Mouse (Mus musculus) liver, postnatal 0 days (tissue): ENCODE results near the gene Ntm. TPM values are rescaled to one million over a fixed set of nuclear protein-coding genes. Genes with fewer than 3 reads are reported as not detected.

Experiments used
- ATAC-seq: fragments of 200-750 bp; cut with Nextera tagmentation; 2 replicates; pipeline ENCODE4 v1.8.0; 2017; ENCODE audit warnings: mild to moderate bottlenecking, moderate library complexity
- DNase-seq: peaks from one replicate; pipeline ENCODE4 v3.0.0-alpha.2; 2016
- H3K27ac ChIP-seq: fragments of 300-500 bp; sonication (generic); 2 replicates; pipeline ENCODE4 v1.5.1; 2014; ENCODE audit warnings: antibody characterized with exemption, moderate library complexity, mild to moderate bottlenecking, low read depth
- H3K27me3 ChIP-seq: fragments of 300-500 bp; sonication (generic); 2 replicates; pipeline ENCODE4 v1.6.1; 2014; ENCODE audit warnings: low read length, control low read depth, mixed read lengths; ENCODE audit not compliant: insufficient read depth
- H3K36me3 ChIP-seq: fragments of 300-500 bp; sonication (generic); replicated peaks from 2 replicates; pipeline ENCODE4 v1.6.1; 2014; ENCODE audit warnings: mild to moderate bottlenecking, control low read depth, low read length, moderate library complexity, mixed read lengths; ENCODE audit not compliant: insufficient read depth
- H3K4me1 ChIP-seq: fragments of 300-500 bp; sonication (generic); 2 replicates; pipeline ENCODE4 v1.6.1; 2014; ENCODE audit warnings: antibody characterized with exemption, mild to moderate bottlenecking, control low read depth; ENCODE audit not compliant: insufficient read depth
- H3K4me2 ChIP-seq: fragments of 300-500 bp; sonication (generic); 2 replicates; pipeline ENCODE4 v1.6.1; 2014; ENCODE audit warnings: low read depth, mild to moderate bottlenecking, low read length, moderate library complexity, mixed read lengths
- H3K4me3 ChIP-seq: fragments of 300-500 bp; sonication (generic); 2 replicates; pipeline ENCODE4 v1.5.1; 2014; ENCODE audit warnings: low read depth, low read length
- H3K9ac ChIP-seq: fragments of 300-500 bp; sonication (generic); replicated peaks from 2 replicates; pipeline ENCODE4 v1.6.1; 2014; ENCODE audit warnings: mild to moderate bottlenecking, moderate library complexity
- H3K9me3 ChIP-seq: fragments of 300-500 bp; sonication (generic); 2 replicates; pipeline ENCODE4 v1.6.1; 2016; ENCODE audit warnings: mild to moderate bottlenecking, control low read depth, low read length, mixed read lengths
- CTCF ChIP-seq: sonication (generic); IDR thresholded peaks from 2 replicates; pipeline ENCODE4 v1.5.1; 2016; ENCODE audit warnings: antibody characterized with exemption, low read depth
- EP300 ChIP-seq: IDR thresholded peaks from 2 replicates; pipeline ENCODE4 v1.6.1; 2016; ENCODE audit warnings: antibody characterized with exemption, low read depth, mild to moderate bottlenecking
- WGBS: fragments of 180-500 bp; shearing (Covaris S2); extraction: QIAGEN DNeasy Blood & Tissue Kit; methylation state at CpG from one replicate; pipeline ENCODE4 v1.1.7; 2014; ENCODE audit not compliant: insufficient replicate concordance; 5-methylcytosine and 5-hydroxymethylcytosine counted together
- polyA plus RNA-seq: library from polyadenylated mRNA; unstranded; fragments of >200 nt; fragmentation: Nextera tagmentation; extraction: Ambion mirVana; gene quantifications from 2 replicates; pipeline ENCODE4 v1.2.1, GENCODE M21; 2015

Gene Ntm
- polyA plus RNA-seq, 1 experiment from 2014 or later = 1.00 TPM

DNA sequence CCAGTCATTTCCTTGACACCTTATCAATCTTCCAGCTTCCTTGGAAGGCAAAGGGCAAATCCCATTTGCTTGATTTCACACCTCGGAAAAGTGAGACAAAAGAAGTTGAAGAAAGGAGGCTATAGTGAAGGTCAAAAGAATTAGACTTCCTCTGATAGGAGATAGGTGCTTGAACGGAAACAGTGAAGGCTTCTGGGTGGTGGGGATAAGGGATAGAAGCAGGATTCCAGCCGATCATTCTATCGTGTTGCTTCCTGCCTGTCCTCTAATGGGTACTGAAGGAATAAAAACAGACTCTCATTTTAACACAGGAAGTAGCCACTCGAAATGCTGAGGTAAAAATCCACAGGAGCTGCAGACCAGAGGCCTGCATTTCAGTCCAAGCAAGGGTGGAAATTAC is 191.1 kb downstream of the Ntm start:
- DNase-seq = no peak
- H3K4me3 ChIP-seq = no peak overlapping the region
- H3K9me3 ChIP-seq = no peaks in the 10 kb centered on the region
- TF ChIP-seq EP300 = no peak
- TF ChIP-seq CTCF = no peak
- H3K27me3 ChIP-seq = no peaks in the 10 kb centered on the region
- no peak overlapping the region for H3K9ac ChIP-seq
- no peak overlapping the region for H3K27ac ChIP-seq
- H3K4me2 ChIP-seq = no peak overlapping the region
- no peaks in the 10 kb centered on the region for H3K4me1 ChIP-seq
- WGBS = 19% methylated on average over 5 of the region's 5 CpGs
- H3K36me3 ChIP-seq = no peaks in the 10 kb centered on the region
- ATAC-seq = no peak

DNA sequence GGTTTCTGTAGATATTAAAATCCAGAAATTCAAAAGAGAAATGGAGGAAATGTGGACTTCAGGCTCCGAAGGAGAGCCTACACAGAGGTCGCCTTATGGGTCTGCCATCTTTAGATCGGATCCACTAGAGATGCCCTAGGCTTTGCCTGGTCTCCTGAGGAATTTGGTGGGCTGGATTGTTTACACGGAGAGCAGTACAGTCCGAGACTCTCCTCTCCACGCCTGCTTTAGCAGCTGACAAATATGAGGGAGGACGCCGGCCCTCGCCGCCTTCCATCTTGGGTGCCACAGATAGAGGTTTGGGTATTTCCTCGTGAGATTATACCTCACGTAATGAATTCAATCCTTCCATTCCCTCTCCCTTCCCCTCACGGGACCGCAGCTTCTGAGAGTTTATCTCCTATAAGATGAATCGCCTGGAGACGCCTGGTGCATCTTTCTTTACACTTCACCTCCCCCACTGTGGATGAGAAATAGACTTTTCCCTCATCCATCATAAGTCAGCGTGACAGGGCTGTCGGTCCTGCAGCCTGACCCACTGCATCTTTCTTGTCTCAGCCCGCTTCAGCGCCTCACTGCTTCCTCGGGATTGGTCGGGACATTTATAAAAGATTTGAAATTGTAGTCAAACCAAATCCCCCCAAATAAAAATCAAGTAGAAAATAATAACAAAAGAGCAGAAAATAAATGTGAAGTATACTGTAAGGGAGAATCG is 191.7 kb downstream of the Ntm start:
- no peaks in the 10 kb centered on the region for H3K9me3 ChIP-seq
- no peak overlapping the region for H3K4me2 ChIP-seq
- no peaks in the 10 kb centered on the region for H3K36me3 ChIP-seq
- H3K27ac ChIP-seq = no peak overlapping the region
- H3K9ac ChIP-seq = no peak overlapping the region
- H3K4me3 ChIP-seq = no peak overlapping the region
- ATAC-seq (no peak), DNase-seq (no peak)
- 69% methylated on average over 23 of the region's 23 CpGs for WGBS
- H3K4me1 ChIP-seq = no peaks in the 10 kb centered on the region
- TF ChIP-seq CTCF (no peak), EP300 (no peak)
- no peaks in the 10 kb centered on the region for H3K27me3 ChIP-seq

DNA sequence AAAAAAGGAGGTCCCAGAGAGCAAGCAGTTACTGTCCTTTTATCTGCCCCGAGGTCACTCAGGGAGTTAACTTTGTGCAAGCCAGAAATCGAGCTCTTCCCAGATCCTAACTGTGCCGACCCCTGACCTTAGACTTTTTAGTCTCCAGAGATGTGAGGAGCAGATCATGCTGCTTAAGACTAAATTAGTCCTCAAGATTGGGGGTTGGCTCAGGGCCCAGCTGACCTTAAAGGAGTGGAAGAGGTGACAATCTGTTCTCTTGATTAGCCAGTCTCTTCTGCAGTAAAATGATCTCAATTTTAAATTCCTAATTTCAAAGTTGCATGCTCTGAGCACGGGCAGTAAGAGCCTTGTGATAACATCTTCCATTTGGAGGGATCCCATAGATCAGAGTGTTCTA is 193.6 kb downstream of the Ntm start:
- no peaks in the 10 kb centered on the region for H3K9me3 ChIP-seq
- H3K4me1 ChIP-seq = no peaks in the 10 kb centered on the region
- WGBS = 58% methylated on average over 4 of the region's 4 CpGs
- no peak for TF ChIP-seq CTCF
- no peak for TF ChIP-seq EP300
- ATAC-seq (no peak), DNase-seq (no peak)
- no peak overlapping the region for H3K9ac ChIP-seq
- no peak overlapping the region for H3K4me3 ChIP-seq
- H3K27me3 ChIP-seq = no peaks in the 10 kb centered on the region
- no peak overlapping the region for H3K4me2 ChIP-seq
- no peaks in the 10 kb centered on the region for H3K36me3 ChIP-seq
- H3K27ac ChIP-seq = no peak overlapping the region

DNA sequence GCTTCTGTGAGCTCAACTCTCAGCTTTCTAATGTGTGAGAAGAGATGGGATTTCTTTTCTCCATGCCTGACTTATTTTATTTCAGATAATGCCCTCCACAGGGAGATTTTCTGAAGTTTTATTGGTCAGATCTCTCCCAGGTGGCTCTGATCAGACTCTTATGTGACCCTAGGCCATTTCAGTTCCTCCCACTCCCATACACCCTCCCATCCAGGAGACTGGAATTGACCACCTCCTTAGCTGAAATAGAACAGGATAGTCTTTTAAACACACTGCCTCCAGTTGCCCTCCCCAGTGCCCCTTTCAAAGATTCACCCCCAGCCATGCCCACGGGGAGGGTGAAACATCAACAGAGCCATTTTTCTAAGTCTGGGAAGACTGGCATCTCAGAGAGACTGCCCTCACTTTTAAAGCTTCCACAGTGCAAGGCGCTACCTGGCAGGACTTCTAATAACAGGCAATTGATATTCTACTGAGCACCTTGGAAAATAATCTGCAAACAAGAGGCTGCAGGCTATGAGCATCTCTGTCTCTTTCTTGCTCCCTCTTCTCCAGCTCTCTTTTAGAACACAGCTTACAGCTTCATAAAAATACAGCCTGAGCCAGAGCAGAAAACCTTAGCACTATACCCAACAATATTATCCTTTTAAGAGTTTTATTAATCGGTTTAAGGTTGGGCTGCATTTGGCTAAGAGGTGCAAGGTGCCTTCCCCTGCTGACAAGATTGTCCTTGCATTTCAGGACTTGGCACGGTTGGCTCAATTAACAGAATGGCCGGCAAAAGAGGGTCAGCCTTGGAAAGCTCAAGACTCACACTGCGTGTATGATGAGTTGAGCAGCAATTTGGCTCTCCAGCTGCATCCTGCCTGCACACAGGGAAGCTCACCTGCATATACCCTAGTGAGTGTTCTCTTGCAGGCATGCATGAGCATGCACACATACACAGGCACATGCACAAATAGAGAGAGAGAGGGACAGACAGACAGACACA is 196.7 kb downstream of the Ntm start:
- Histone ChIP-seq H3K4me3 (no peak overlapping the region), H3K36me3 (no peaks in the 10 kb centered on the region), H3K4me1 (no peaks in the 10 kb centered on the region), H3K9me3 (no peaks in the 10 kb centered on the region), H3K9ac (no peak overlapping the region), H3K27me3 (no peaks in the 10 kb centered on the region), H3K4me2 (no peak overlapping the region), H3K27ac (no peak overlapping the region)
- no peak for DNase-seq
- TF ChIP-seq CTCF (no peak), EP300 (no peak)
- ATAC-seq = no peak
- 74% methylated on average over 6 of the region's 6 CpGs for WGBS

DNA sequence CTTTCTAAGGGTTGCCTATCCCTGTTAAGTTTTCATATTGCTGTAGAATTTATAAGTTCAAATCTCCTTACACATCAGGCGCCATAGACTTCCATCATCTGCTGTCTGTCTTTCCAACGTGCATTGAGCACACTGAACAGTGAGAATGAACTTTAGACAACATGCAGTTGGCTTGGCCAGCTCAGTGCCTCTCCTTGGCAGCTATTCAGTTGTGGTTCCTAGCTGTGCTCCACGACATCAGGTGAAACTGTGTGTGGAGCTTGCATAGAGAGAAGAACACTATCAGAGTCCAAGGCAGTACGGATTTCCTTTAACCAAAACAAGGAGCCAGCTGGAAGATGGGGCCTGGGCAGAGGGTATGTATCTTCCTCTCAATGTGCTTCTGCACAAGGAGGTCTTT is 199.6 kb downstream of the Ntm start:
- TF ChIP-seq EP300 (no peak), CTCF (no peak)
- Histone ChIP-seq H3K27me3 (no peaks in the 10 kb centered on the region), H3K4me1 (no peaks in the 10 kb centered on the region), H3K4me2 (no peak overlapping the region), H3K27ac (no peak overlapping the region), H3K4me3 (no peak overlapping the region), H3K9ac (no peak overlapping the region), H3K36me3 (no peaks in the 10 kb centered on the region), H3K9me3 (no peaks in the 10 kb centered on the region)
- DNase-seq (no peak), ATAC-seq (no peak)
- 67% methylated on average over 4 of the region's 4 CpGs for WGBS

DNA sequence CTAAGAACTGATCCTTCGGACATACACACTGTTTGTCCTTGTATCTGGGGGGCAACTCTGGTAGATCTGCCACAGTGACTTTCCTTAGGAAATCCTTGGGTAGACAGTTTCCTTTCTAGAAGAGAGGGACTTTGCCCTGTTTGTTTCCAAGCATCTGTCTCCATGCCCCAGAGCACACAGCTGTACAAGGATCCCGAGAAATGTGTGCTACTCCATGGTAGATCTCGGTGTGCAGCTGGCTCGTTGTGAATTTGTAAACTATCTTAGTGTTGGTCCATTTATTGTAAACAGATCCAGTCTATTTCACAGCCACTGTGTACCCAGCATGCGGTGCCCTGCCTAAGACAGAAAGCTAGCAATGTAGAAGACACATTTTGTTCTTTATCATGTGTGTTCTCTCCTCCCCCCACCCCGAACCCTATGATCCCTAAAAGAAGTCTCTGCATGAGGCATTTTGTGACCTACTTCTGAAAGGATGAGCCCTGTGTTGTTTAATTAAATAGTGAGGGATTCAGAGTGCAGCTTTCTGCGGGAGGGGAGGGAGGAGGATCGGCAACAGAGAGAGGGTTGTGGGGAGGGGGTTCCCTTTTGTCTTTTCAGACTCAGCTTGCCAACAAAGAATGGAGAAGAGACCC is 200.9 kb downstream of the Ntm start:
- H3K27me3 ChIP-seq = no peaks in the 10 kb centered on the region
- H3K27ac ChIP-seq = no peak overlapping the region
- TF ChIP-seq EP300 = no peak
- TF ChIP-seq CTCF = no peak
- no peak overlapping the region for H3K4me2 ChIP-seq
- ATAC-seq (no peak), DNase-seq (no peak)
- no peaks in the 10 kb centered on the region for H3K4me1 ChIP-seq
- H3K36me3 ChIP-seq = no peaks in the 10 kb centered on the region
- WGBS = 68% methylated on average over 8 of the region's 8 CpGs
- H3K9ac ChIP-seq = no peak overlapping the region
- H3K4me3 ChIP-seq = no peak overlapping the region
- H3K9me3 ChIP-seq = no peaks in the 10 kb centered on the region
